24 mouse cellular contexts compared by ENCODE assay signal in genomic region chr2:13226031-13226430, GRCm38 (mm10). TPM values are rescaled to one million over a fixed set of nuclear protein-coding genes. Genes with fewer than 3 reads are reported as not detected.
DNase-seq lines count a peak whose midpoint lies in the region; ATAC-seq and TF ChIP-seq lines count a peak whose summit lies in the region.
"Had no signal": no experiment of that assay in that cellular context is flagged by ENCODE, and none has a peak within 500 bp of the region (broad histone marks: within the 10 kb centered on the region; RNA-seq: fewer than 3 reads in every experiment).

No protein-coding gene starts in this region.

- no peaks in the 10 kb centered on the region for H3K79me3 ChIP-seq in C2C12 (ENCODE audit: low read depth)

- peaks cover 8% of the 10 kb centered on the region for H3K4me1 ChIP-seq in heart, embryonic 16.5 days (ENCODE audit: control insufficient read depth, insufficient read depth, low read length)
- H3K4me1 ChIP-seq: embryonic facial prominence, embryonic 12.5 days; hindbrain, embryonic 12.5 days; kidney, embryonic 15.5 days had no signal

- peak; percentile 6 for DNase-seq in heart, adult 8-10 months (ENCODE audit: low spot score)
- DNase-seq in heart, postnatal 10 days, result no peak
- no peak for DNase-seq in heart, postnatal 4 days
- no peak for DNase-seq in gastrocnemius, postnatal 4 days (ENCODE audit: low spot score in 2 of 2)
- DNase-seq in frontal cortex, postnatal 10 days (ENCODE audit: low spot score in 2 of 2), result no peak
- DNase-seq: adrenal gland, postnatal 14 days; cerebellum, adult 11-12 months; cerebellum, adult 9-10 months; cerebellum, postnatal 25 days; gastrocnemius, postnatal 14 days; heart, postnatal 36 days; kidney, adult 18-20 months had no signal

- WGBS in heart, embryonic 16.5 days, result 25% methylated on average over 4 of the region's 4 CpGs

- no peak overlapping the region for H3K27ac ChIP-seq in heart, embryonic 16.5 days (ENCODE audit: low read length)
- H3K27ac ChIP-seq: embryonic facial prominence, embryonic 12.5 days; forebrain, embryonic 12.5 days; hindbrain, embryonic 12.5 days; kidney, embryonic 15.5 days had no signal

- H3K4me2 ChIP-seq in heart, embryonic 16.5 days (ENCODE audit: low read depth, low read length), result no peak overlapping the region
- H3K4me2 ChIP-seq: embryonic facial prominence, embryonic 12.5 days; forebrain, embryonic 12.5 days; hindbrain, embryonic 12.5 days; kidney, embryonic 15.5 days had no signal

- no peak for TF ChIP-seq CTCF in C2C12 (IDR thresholded peaks at IDR 0.05; ENCODE audit: control insufficient read depth, insufficient read depth, insufficient read length)

- 0 out of 2 replicates have a peak, but pooled peaks cover 2% of the 10 kb centered on the region for H3K9me3 ChIP-seq in heart, embryonic 16.5 days (replicated peaks; ENCODE audit: control insufficient read depth, low read length)
- H3K9me3 ChIP-seq: embryonic facial prominence, embryonic 12.5 days; forebrain, embryonic 12.5 days; G1E; hindbrain, embryonic 12.5 days; kidney, embryonic 15.5 days had no signal

- no peak overlapping the region for H3ac ChIP-seq in C2C12 (ENCODE audit: control insufficient read depth, insufficient read length, low read depth)

- no peak overlapping the region for H3K9ac ChIP-seq in heart, embryonic 16.5 days (ENCODE audit: low read length)
- H3K9ac ChIP-seq: embryonic facial prominence, embryonic 12.5 days; forebrain, embryonic 12.5 days; hindbrain, embryonic 12.5 days; kidney, embryonic 15.5 days had no signal

- 0 out of 2 replicates have a peak, but pooled peaks have one; percentile 46 for ATAC-seq in heart, embryonic 16.5 days (replicated peaks; ENCODE audit: extremely low read depth, insufficient read depth, low FRiP score)
- ATAC-seq in megakaryocyte-erythroid progenitor cell, adult 5-6 weeks (replicated peaks; ENCODE audit: low FRiP score, low TSS enrichment, poor library complexity, severe bottlenecking), result peak; percentile 53
- ATAC-seq: activated CD4-positive, CD25-positive, alpha-beta regulatory T cell, adult 4 months; forebrain, embryonic 16.5 days; hindbrain, embryonic 16.5 days; inflammation-experienced regulatory T-cells, adult 6 months had no signal

- H3K36me3 ChIP-seq in heart, embryonic 16.5 days (ENCODE audit: control insufficient read depth, insufficient read depth), result peaks cover 7% of the 10 kb centered on the region; the same call in 1 of the 2 replicates
- H3K36me3 ChIP-seq in C2C12 (ENCODE audit: control insufficient read depth, insufficient read depth), result peaks cover 7% of the 10 kb centered on the region
- H3K36me3 ChIP-seq: embryonic facial prominence, embryonic 12.5 days; forebrain, embryonic 12.5 days; hindbrain, embryonic 12.5 days; kidney, embryonic 15.5 days had no signal

- H3K27me3 ChIP-seq in heart, embryonic 16.5 days (ENCODE audit: control insufficient read depth, insufficient read depth, low read length), result no peaks in the 10 kb centered on the region
- H3K27me3 ChIP-seq in C2C12 (ENCODE audit: control insufficient read depth, insufficient read depth, insufficient read length), result no peaks in the 10 kb centered on the region
- H3K27me3 ChIP-seq: embryonic facial prominence, embryonic 12.5 days; forebrain, embryonic 12.5 days; hindbrain, embryonic 12.5 days; kidney, embryonic 15.5 days had no signal

- intact Hi-C loops in heart, postnatal 10 days (cut with DNase I), result no loop called here

- no peaks in the 10 kb centered on the region for H3K79me2 ChIP-seq in C2C12 (ENCODE audit: control insufficient read depth, insufficient read depth)

- no peak overlapping the region for H3K4me3 ChIP-seq in heart, embryonic 16.5 days (ENCODE audit: low read length)
- no peak overlapping the region for H3K4me3 ChIP-seq in C2C12 (ENCODE audit: insufficient read depth, poor library complexity, severe bottlenecking)
- H3K4me3 ChIP-seq: embryonic facial prominence, embryonic 12.5 days; forebrain, embryonic 12.5 days; hindbrain, embryonic 12.5 days; kidney, embryonic 15.5 days had no signal

TF ChIP-seq in C2C12, 6 proteins besides CTCF, POLR2A, EP300 and RAD21:
- TF ChIP-seq MYOG (IDR thresholded peaks at IDR 0.05; ENCODE audit: control insufficient read depth, extremely low read depth, insufficient read length), result no peak
- peak; percentile 74 for TF ChIP-seq USF1 (IDR thresholded peaks at IDR 0.05; ENCODE audit: low read depth)

RNA-seq across cellular contexts. Expression of gene Rsu1, which starts 45.2 kb away (rescaled TPM):
- total RNA-seq in heart, adult 8-10 months (2022), result 10 to 100 TPM; 41.2 to 46.0 (median 41.6) TPM
- total RNA-seq in heart, postnatal 10 days (2021), result 100 to 1,000 TPM in 1 of 2 experiments, 10 to 100 TPM in 1; 98.4 to 102 TPM
- 138 and 142 TPM in 2 replicates for polyA plus RNA-seq in heart, embryonic 16.5 days (2015; fragmentation: Nextera tagmentation; extraction: Ambion mirVana)
- total RNA-seq in heart, postnatal 4 days (2021), result 100 to 1,000 TPM; 107 to 115 TPM
- 104 TPM for polyA plus RNA-seq in C2C12 (2012; fragmentation: generic; extraction: Trizol)
- total RNA-seq in megakaryocyte-erythroid progenitor cell, adult 5-6 weeks (2014; fragmentation: Nextera tagmentation), result 73.1 and 74.1 TPM in 2 replicates
- 130 and 147 TPM in 2 replicates for total RNA-seq in megakaryocyte-erythroid progenitor cell, adult 5-6 weeks (2017)
- 100 to 1,000 TPM in 1 of 2 experiments, 10 to 100 TPM in 1; 90.1 to 109 TPM for total RNA-seq in gastrocnemius, postnatal 4 days (2021)
